Mouse (Mus musculus) liver, embryonic 15.5 days (tissue): ENCODE measurements around the gene Cpeb2. TPM values are rescaled to one million over a fixed set of nuclear protein-coding genes. Genes with fewer than 3 reads are reported as not detected.
A peak's percentile ranks its signal among the peaks of the same experiment; 100 is the strongest.

Experiments
- ATAC-seq: fragments of 200-750 bp; cut with Nextera tagmentation; 2 replicates; pipeline ENCODE4 v1.8.0; 2017; ENCODE audit warnings: moderate number of reproducible peaks, mild to moderate bottlenecking, moderate library complexity; ENCODE audit not compliant: insufficient read depth
- H3K27ac ChIP-seq: fragments of 300-500 bp; sonication (generic); replicated peaks from 2 replicates; pipeline ENCODE4 v1.5.1; 2015; ENCODE audit warnings: mild to moderate bottlenecking, inconsistent platforms
- H3K27me3 ChIP-seq: fragments of 300-500 bp; sonication (generic); 2 replicates; pipeline ENCODE4 v1.6.1; 2015; ENCODE audit warnings: mild to moderate bottlenecking, inconsistent platforms
- H3K36me3 ChIP-seq: fragments of 300-500 bp; sonication (generic); replicated peaks from 2 replicates; pipeline ENCODE4 v1.6.1; 2015; ENCODE audit warnings: moderate library complexity, mild to moderate bottlenecking, inconsistent platforms
- H3K4me1 ChIP-seq: fragments of 300-500 bp; sonication (generic); replicated peaks from 2 replicates; pipeline ENCODE4 v1.6.1; 2015; ENCODE audit warnings: inconsistent platforms
- H3K4me2 ChIP-seq: fragments of 300-500 bp; sonication (generic); 2 replicates; pipeline ENCODE4 v1.6.1; 2015; ENCODE audit warnings: moderate library complexity, mild to moderate bottlenecking, inconsistent platforms
- H3K4me3 ChIP-seq: fragments of 300-500 bp; sonication (generic); replicated peaks from 2 replicates; pipeline ENCODE4 v1.5.1; 2015; ENCODE audit warnings: mild to moderate bottlenecking, inconsistent platforms
- H3K9ac ChIP-seq: fragments of 300-500 bp; sonication (generic); 2 replicates; pipeline ENCODE4 v1.6.1; 2015; ENCODE audit warnings: moderate library complexity, mild to moderate bottlenecking, inconsistent platforms
- H3K9me3 ChIP-seq: fragments of 300-500 bp; sonication (generic); replicated peaks from 2 replicates; pipeline ENCODE4 v1.6.1; 2016; ENCODE audit warnings: inconsistent platforms
- WGBS: fragments of 180-500 bp; shearing (Covaris S2); methylation state at CpG from one replicate; pipeline ENCODE4 v1.1.7; 2015; ENCODE audit warnings: mixed read lengths; ENCODE audit not compliant: insufficient replicate concordance; 5-methylcytosine and 5-hydroxymethylcytosine counted together
- polyA plus RNA-seq: library from polyadenylated mRNA; unstranded; fragments of >200 nt; fragmentation: Nextera tagmentation; extraction: Ambion mirVana; gene quantifications from 2 replicates; pipeline ENCODE4 v1.2.1, GENCODE M21; 2015

Cpeb2 gene
- polyA plus RNA-seq, 1 experiment from 2014 or later: 1.0 TPM

GRCm38 (mm10) chr5:43279774-43280173 lies 46.8 kb downstream of the Cpeb2 start:
- Histone ChIP-seq H3K9ac (no peak overlapping the region), H3K36me3 (peaks cover 2% of the 10 kb centered on the region; the same call in 1 of the 2 replicates), H3K4me3 (no peak overlapping the region), H3K27ac (no peak overlapping the region), H3K4me2 (no peak overlapping the region), H3K4me1 (no peaks in the 10 kb centered on the region), H3K27me3 (no peaks in the 10 kb centered on the region), H3K9me3 (no peaks in the 10 kb centered on the region)
- 34% methylated on average over 3 of the region's 3 CpGs for WGBS
- no peak for ATAC-seq

GRCm38 (mm10) chr5:43285756-43286155 lies 52.8 kb downstream of the Cpeb2 start:
- H3K27me3 ChIP-seq: no peaks in the 10 kb centered on the region
- no peaks in the 10 kb centered on the region for H3K4me1 ChIP-seq
- WGBS: 59% methylated on average over 12 of the region's 12 CpGs
- H3K4me3 ChIP-seq: no peak overlapping the region
- H3K36me3 ChIP-seq: peaks cover 5% of the 10 kb centered on the region; the same call in 1 of the 2 replicates
- no peak overlapping the region for H3K4me2 ChIP-seq
- no peak overlapping the region for H3K27ac ChIP-seq
- no peak for ATAC-seq
- no peak overlapping the region for H3K9ac ChIP-seq
- no peaks in the 10 kb centered on the region for H3K9me3 ChIP-seq

- Histone ChIP-seq H3K4me3 (no peak overlapping the region), H3K4me2 (no peak overlapping the region), H3K27ac (no peak overlapping the region), H3K27me3 (no peaks in the 10 kb centered on the region), H3K9me3 (no peaks in the 10 kb centered on the region), H3K9ac (no peak overlapping the region), H3K36me3 (peaks cover 1% of the 10 kb centered on the region; the same call in 1 of the 2 replicates), H3K4me1 (no peaks in the 10 kb centered on the region)
- ATAC-seq: no peak
- WGBS: 47% methylated on average over 8 of the region's 8 CpGs
Measured at GRCm38 (mm10) chr5:43289752-43290446, 56.9 kb downstream of the Cpeb2 start.

GRCm38 (mm10) chr5:43293136-43293535 lies 60.2 kb downstream of the Cpeb2 start:
- Histone ChIP-seq H3K9ac (no peak overlapping the region), H3K27me3 (no peaks in the 10 kb centered on the region), H3K4me2 (no peak overlapping the region), H3K36me3 (no peaks in the 10 kb centered on the region), H3K27ac (no peak overlapping the region), H3K4me1 (no peaks in the 10 kb centered on the region), H3K4me3 (no peak overlapping the region), H3K9me3 (no peaks in the 10 kb centered on the region)
- ATAC-seq: no peak
- WGBS: 48% methylated on average over 4 of the region's 4 CpGs

- Histone ChIP-seq H3K4me1 (no peaks in the 10 kb centered on the region), H3K36me3 (no peaks in the 10 kb centered on the region), H3K4me2 (no peak overlapping the region), H3K9me3 (no peaks in the 10 kb centered on the region), H3K27me3 (no peaks in the 10 kb centered on the region), H3K9ac (no peak overlapping the region), H3K27ac (no peak overlapping the region), H3K4me3 (no peak overlapping the region)
- no peak for ATAC-seq
- 76% methylated on average over 7 of the region's 7 CpGs for WGBS
Measured at GRCm38 (mm10) chr5:43297459-43297858, 64.5 kb downstream of the Cpeb2 start.

- H3K9me3 ChIP-seq: no peaks in the 10 kb centered on the region
- no peak overlapping the region for H3K4me3 ChIP-seq
- ATAC-seq: no peak
- H3K27me3 ChIP-seq: no peaks in the 10 kb centered on the region
- H3K9ac ChIP-seq: no peak overlapping the region
- WGBS: 56% methylated on average over 2 of the region's 2 CpGs
- no peak overlapping the region for H3K27ac ChIP-seq
- H3K36me3 ChIP-seq: no peaks in the 10 kb centered on the region
- no peak overlapping the region for H3K4me2 ChIP-seq
- no peaks in the 10 kb centered on the region for H3K4me1 ChIP-seq
Measured at GRCm38 (mm10) chr5:43298975-43299374, 66.0 kb downstream of the Cpeb2 start.

GRCm38 (mm10) chr5:43300076-43300475 lies 67.1 kb downstream of the Cpeb2 start:
- Histone ChIP-seq H3K4me1 (no peaks in the 10 kb centered on the region), H3K27me3 (no peaks in the 10 kb centered on the region), H3K4me3 (no peak overlapping the region), H3K4me2 (no peak overlapping the region), H3K9me3 (no peaks in the 10 kb centered on the region), H3K9ac (no peak overlapping the region), H3K27ac (no peak overlapping the region), H3K36me3 (no peaks in the 10 kb centered on the region)
- ATAC-seq: no peak
- 64% methylated on average over 5 of the region's 5 CpGs for WGBS

- no peak overlapping the region for H3K27ac ChIP-seq
Measured at GRCm38 (mm10) chr5:43300979-43301378, 68.0 kb downstream of the Cpeb2 start.

GRCm38 (mm10) chr5:43303504-43303903 lies 70.5 kb downstream of the Cpeb2 start:
- Histone ChIP-seq H3K4me2 (no peak overlapping the region), H3K4me1 (no peaks in the 10 kb centered on the region), H3K36me3 (no peaks in the 10 kb centered on the region), H3K4me3 (no peak overlapping the region), H3K27ac (no peak overlapping the region), H3K9me3 (no peaks in the 10 kb centered on the region), H3K9ac (no peak overlapping the region), H3K27me3 (no peaks in the 10 kb centered on the region)
- WGBS: 35% methylated on average over 1 of the region's 1 CpGs
- no peak for ATAC-seq

More at GRCm38 (mm10) chr5:43300979-43301378, 68.0 kb downstream of the Cpeb2 start:
- ATAC-seq: no peak
- WGBS: 36% methylated on average over 3 of the region's 3 CpGs
- Histone ChIP-seq H3K4me1 (no peaks in the 10 kb centered on the region), H3K9me3 (no peaks in the 10 kb centered on the region), H3K27me3 (no peaks in the 10 kb centered on the region), H3K36me3 (no peaks in the 10 kb centered on the region), H3K4me2 (no peak overlapping the region), H3K9ac (no peak overlapping the region), H3K4me3 (no peak overlapping the region)

GRCm38 (mm10) chr5:43305449-43305848 lies 72.5 kb downstream of the Cpeb2 start:
- Histone ChIP-seq H3K27me3 (no peaks in the 10 kb centered on the region), H3K9ac (no peak overlapping the region), H3K4me1 (no peaks in the 10 kb centered on the region), H3K4me2 (no peak overlapping the region), H3K27ac (no peak overlapping the region), H3K9me3 (no peaks in the 10 kb centered on the region), H3K4me3 (no peak overlapping the region), H3K36me3 (no peaks in the 10 kb centered on the region)
- 41% methylated on average over 3 of the region's 3 CpGs for whole genome bisulfite sequencing
- ATAC-seq: no peak

GRCm38 (mm10) chr5:43309961-43310360 lies 77.0 kb downstream of the Cpeb2 start:
- no peak overlapping the region for H3K4me3 ChIP-seq
- H3K27me3 ChIP-seq: no peaks in the 10 kb centered on the region
- H3K36me3 ChIP-seq: no peaks in the 10 kb centered on the region
- ATAC-seq: peak; percentile 62
- 37% methylated on average over 4 of the region's 4 CpGs for WGBS
- no peak overlapping the region for H3K27ac ChIP-seq
- H3K9me3 ChIP-seq: no peaks in the 10 kb centered on the region
- no peak overlapping the region for H3K4me2 ChIP-seq
- no peaks in the 10 kb centered on the region for H3K4me1 ChIP-seq
- no peak overlapping the region for H3K9ac ChIP-seq

GRCm38 (mm10) chr5:43324311-43324862 lies 91.4 kb downstream of the Cpeb2 start:
- no peak for ATAC-seq
- no peak overlapping the region for H3K4me3 ChIP-seq
- H3K9ac ChIP-seq: no peak overlapping the region
- 56% methylated on average over 3 of the region's 3 CpGs for WGBS
- H3K36me3 ChIP-seq: no peaks in the 10 kb centered on the region
- no peaks in the 10 kb centered on the region for H3K4me1 ChIP-seq
- H3K9me3 ChIP-seq: no peaks in the 10 kb centered on the region
- no peaks in the 10 kb centered on the region for H3K27me3 ChIP-seq
- no peak overlapping the region for H3K4me2 ChIP-seq
- H3K27ac ChIP-seq: no peak overlapping the region
